Mouse (Mus musculus): ENCODE results near the gene Gm973.

GRCm38 (mm10) chr1:59570767-59571166 lies 54.7 kb downstream of the Gm973 start:
- no peak for TF ChIP-seq CTCF (conservative IDR thresholded peaks at IDR 0.05; ENCODE audit: low read length)
- no peak for TF ChIP-seq NANOG (IDR thresholded peaks at IDR 0.05; ENCODE audit: borderline replicate concordance, low read length)
